ENCODE assay signal across 30 mouse cellular contexts in genomic region chr9:24923514-24923913, GRCm38 (mm10).
"Had no signal": no experiment of that assay in that cellular context is flagged by ENCODE, and none has a peak within 500 bp of the region (broad histone marks: within the 10 kb centered on the region; RNA-seq: fewer than 3 reads in every experiment).

No protein-coding gene starts in this region.

- H3K4me2 ChIP-seq: limb, embryonic 12.5 days; limb, embryonic 13.5 days; limb, embryonic 15.5 days; liver, embryonic 11.5 days; liver, embryonic 12.5 days; liver, embryonic 13.5 days; liver, embryonic 15.5 days; lung, embryonic 14.5 days; lung, embryonic 15.5 days; midbrain, embryonic 12.5 days; midbrain, embryonic 13.5 days; neural tube, embryonic 12.5 days; neural tube, embryonic 13.5 days had no signal

- H3K36me3 ChIP-seq: limb, embryonic 10.5 days; limb, embryonic 12.5 days; limb, embryonic 13.5 days; limb, embryonic 15.5 days; liver, embryonic 12.5 days; liver, embryonic 13.5 days; liver, embryonic 15.5 days; lung, embryonic 15.5 days; midbrain, embryonic 10.5 days; midbrain, embryonic 12.5 days; midbrain, embryonic 13.5 days; neural tube, embryonic 12.5 days; neural tube, embryonic 13.5 days had no signal

- ATAC-seq: liver, embryonic 12.5 days; liver, postnatal 0 days; midbrain, embryonic 13.5 days; midbrain, embryonic 16.5 days had no signal

- H3K27me3 ChIP-seq: limb, embryonic 12.5 days; limb, embryonic 13.5 days; limb, embryonic 15.5 days; liver, embryonic 12.5 days; liver, embryonic 13.5 days; liver, embryonic 15.5 days; lung, embryonic 15.5 days; megakaryocyte, embryonic 14.5 days; midbrain, embryonic 12.5 days; midbrain, embryonic 13.5 days; neural tube, embryonic 12.5 days; neural tube, embryonic 13.5 days had no signal

- DNase-seq: left cerebral cortex, postnatal 4 days; liver; liver, embryonic 13.5 days; liver, postnatal 0 days; lung, adult 18-20 months; lung, adult 2 months; lung, embryonic 14.5 days; lung, postnatal 14 days; lung, postnatal 36 days; lung, postnatal 4 days; midbrain, embryonic 14.5 days had no signal

- H3K9me3 ChIP-seq: limb, embryonic 10.5 days; limb, embryonic 12.5 days; limb, embryonic 13.5 days; liver, embryonic 12.5 days; liver, embryonic 13.5 days; liver, embryonic 15.5 days; lung, embryonic 15.5 days; midbrain, embryonic 10.5 days; midbrain, embryonic 12.5 days; midbrain, embryonic 13.5 days; neural tube, embryonic 12.5 days; neural tube, embryonic 13.5 days had no signal

- H3K4me3 ChIP-seq: left cerebral cortex, adult 2 months; limb, embryonic 10.5 days; limb, embryonic 12.5 days; limb, embryonic 13.5 days; limb, embryonic 15.5 days; liver, embryonic 12.5 days; liver, embryonic 13.5 days; liver, embryonic 15.5 days; lung, embryonic 15.5 days; megakaryocyte, embryonic 14.5 days; midbrain, embryonic 10.5 days; midbrain, embryonic 12.5 days; midbrain, embryonic 13.5 days; myocyte; neural tube, embryonic 12.5 days; neural tube, embryonic 13.5 days had no signal

- H3K9ac ChIP-seq: limb, embryonic 12.5 days; limb, embryonic 13.5 days; limb, embryonic 15.5 days; liver, embryonic 12.5 days; liver, embryonic 13.5 days; liver, embryonic 14.5 days; liver, embryonic 15.5 days; liver, postnatal 0 days; lung, embryonic 14.5 days; lung, embryonic 15.5 days; midbrain, embryonic 12.5 days; midbrain, embryonic 13.5 days; neural tube, embryonic 12.5 days; neural tube, embryonic 13.5 days had no signal

- H3K4me1 ChIP-seq: limb, embryonic 12.5 days; limb, embryonic 13.5 days; limb, embryonic 15.5 days; liver, embryonic 13.5 days; liver, embryonic 15.5 days; lung, embryonic 15.5 days; megakaryocyte, embryonic 14.5 days; neural tube, embryonic 12.5 days; neural tube, embryonic 13.5 days had no signal

- H3K27ac ChIP-seq: left cerebral cortex, adult 2 months; limb, embryonic 10.5 days; limb, embryonic 12.5 days; limb, embryonic 13.5 days; limb, embryonic 15.5 days; liver, embryonic 12.5 days; liver, embryonic 13.5 days; liver, embryonic 14.5 days; liver, embryonic 15.5 days; lung, embryonic 15.5 days; macrophage; midbrain, embryonic 12.5 days; midbrain, embryonic 13.5 days; neural tube, embryonic 12.5 days; neural tube, embryonic 13.5 days had no signal
